Mouse (Mus musculus): ENCODE measurements at regions not wholly inside any gene's neighbourhood (a gene's known extent, or its start where the extent isn't known, plus 50 kb on each side); places are given as distances from the start of the nearest gene placed in this dataset.

DNA sequence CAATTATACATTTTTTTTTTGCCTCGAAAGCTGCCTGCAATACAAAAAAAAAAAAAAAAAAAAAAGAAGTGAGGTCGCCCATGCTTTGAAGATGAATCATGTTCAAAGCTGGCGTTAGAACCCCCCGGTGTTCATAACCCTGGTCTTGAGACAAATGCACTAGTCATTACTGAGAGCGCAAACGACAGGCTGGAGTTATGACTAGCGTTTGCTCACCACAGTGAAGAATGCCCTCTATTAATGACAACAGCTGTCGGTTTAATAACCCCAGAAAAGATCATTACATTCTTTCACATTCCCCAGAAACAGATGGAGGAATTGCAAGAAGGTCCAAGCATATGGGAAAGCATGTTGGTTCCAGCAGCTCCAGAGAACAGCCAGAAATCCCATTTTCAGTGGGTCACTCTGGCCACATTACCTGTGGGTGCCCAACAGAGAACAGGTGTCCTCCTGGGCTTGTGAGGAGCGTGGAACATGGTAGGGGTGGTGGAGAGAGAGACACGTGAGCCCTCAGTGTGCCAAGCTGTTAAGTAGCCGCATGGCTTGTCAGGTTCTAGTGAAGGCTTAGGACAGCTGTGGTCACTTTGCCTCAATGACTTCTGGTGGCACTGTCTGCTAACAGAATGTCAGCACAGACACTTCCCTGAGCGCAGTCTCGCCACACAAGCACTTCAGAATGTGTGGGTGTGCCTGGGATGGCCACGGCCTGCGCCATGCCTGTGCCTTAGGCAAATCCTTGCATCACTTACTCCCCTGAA, 60.4 kb downstream of the Aipl1 start:
- DNase-seq (ENCODE audit: extremely low spot score in 1 of 2, low spot score in 1 of 2): no peak

- no peak for DNase-seq (ENCODE audit: extremely low spot score in 1 of 2, low spot score in 1 of 2)
Observed at GRCm38 (mm10) chr11:71971351-71971750, 66.0 kb downstream of the Aipl1 start.

GRCm38 (mm10) chr11:71962306-71962705, 75.0 kb downstream of the Aipl1 start:
- DNase-seq (ENCODE audit: extremely low spot score in 1 of 2, low spot score in 1 of 2): no peak

GRCm38 (mm10) chr11:71952533-71952932, 84.8 kb downstream of the Aipl1 start:
- DNase-seq (ENCODE audit: extremely low spot score in 1 of 2, low spot score in 1 of 2): no peak

DNA sequence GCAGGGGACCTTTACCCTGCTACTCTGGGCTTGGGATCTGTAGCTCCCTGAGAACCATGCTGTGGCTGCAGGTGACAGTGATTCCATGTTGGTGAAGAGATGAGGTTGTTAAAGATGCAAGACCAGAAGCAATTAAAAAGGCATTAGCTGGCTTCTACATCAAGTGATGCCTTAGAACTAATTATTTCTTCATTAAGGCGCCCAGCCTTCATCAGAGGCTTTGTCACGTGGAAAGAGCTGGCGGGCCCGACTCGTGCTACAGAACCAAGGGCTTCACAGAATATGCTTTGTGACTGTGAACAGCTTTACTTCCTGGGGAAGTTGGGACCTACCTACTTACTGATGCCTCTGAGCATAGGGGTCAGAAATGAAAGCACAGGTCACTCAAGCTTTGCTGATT, 90.1 kb downstream of the Aipl1 start:
- DNase-seq (ENCODE audit: extremely low spot score in 1 of 2, low spot score in 1 of 2): no peak

DNA sequence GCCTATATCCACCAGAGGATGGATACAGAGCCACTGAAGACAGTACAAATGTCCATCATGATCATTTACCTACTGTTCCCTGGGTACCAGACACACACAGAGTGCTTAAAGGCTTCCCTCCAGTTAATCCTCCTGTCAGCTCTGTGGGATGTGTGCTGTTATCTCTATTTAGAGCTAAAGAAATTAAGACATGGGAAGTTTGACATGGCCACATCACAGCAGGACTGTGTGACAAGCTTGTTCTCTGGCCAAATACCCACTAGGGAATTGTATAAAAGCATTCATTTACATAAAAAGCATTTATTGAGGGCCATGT, 92.3 kb downstream of the Aipl1 start:
- no peak for DNase-seq (ENCODE audit: extremely low spot score in 1 of 2, low spot score in 1 of 2)

- peak in 1 of 2 experiments; percentile 28 for DNase-seq (ENCODE audit: extremely low spot score in 1 of 2, low spot score in 1 of 2)
Observed at GRCm38 (mm10) chr11:71944398-71945097, 92.8 kb downstream of the Aipl1 start.

- no peak for DNase-seq (ENCODE audit: extremely low spot score in 1 of 2, low spot score in 1 of 2)
Observed at GRCm38 (mm10) chr11:71943512-71943911, 93.8 kb downstream of the Aipl1 start.

DNA sequence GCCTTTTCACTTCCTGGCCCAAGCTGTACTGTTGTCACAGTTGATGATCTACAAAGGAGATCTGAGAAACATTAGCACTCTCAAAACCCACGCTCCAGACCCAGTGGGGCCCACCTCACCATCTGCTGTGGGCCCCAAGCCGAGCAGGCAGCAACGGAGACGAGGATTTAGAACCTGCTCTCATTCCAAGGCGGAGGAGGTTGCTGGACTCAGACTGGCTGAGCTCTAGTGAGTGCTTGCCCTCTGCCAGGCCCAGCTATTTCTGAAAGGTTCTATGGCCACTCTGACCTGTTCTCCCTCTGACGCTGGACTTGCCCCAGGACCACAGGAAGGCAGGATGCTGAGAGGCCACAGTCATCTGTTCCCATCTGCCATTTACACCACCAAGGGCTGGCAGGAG, 98.2 kb downstream of the Aipl1 start:
- peak in 1 of 2 experiments; percentile 14 for DNase-seq (ENCODE audit: extremely low spot score in 1 of 2, low spot score in 1 of 2)

DNA sequence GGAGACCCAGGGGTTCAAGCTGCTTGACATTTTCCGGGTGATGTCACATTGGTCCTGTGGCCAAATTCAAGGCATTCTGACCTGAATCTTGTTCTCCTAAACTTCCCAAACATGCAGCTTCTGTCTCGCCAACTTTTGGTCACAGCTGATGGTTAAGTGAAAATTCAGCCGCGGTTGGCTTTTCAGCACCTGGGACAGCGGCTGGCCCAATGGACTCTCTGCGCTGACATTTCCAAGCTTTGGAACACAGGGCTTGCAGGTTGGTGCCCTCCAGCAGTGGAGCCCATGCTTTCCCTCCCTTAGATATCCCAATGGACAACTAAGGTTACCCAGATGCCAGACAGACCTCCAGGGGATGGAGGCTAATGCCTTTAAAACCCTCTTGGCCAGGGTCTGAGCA, 100.2 kb downstream of the Aipl1 start:
- DNase-seq (ENCODE audit: extremely low spot score in 1 of 2, low spot score in 1 of 2): no peak

DNA sequence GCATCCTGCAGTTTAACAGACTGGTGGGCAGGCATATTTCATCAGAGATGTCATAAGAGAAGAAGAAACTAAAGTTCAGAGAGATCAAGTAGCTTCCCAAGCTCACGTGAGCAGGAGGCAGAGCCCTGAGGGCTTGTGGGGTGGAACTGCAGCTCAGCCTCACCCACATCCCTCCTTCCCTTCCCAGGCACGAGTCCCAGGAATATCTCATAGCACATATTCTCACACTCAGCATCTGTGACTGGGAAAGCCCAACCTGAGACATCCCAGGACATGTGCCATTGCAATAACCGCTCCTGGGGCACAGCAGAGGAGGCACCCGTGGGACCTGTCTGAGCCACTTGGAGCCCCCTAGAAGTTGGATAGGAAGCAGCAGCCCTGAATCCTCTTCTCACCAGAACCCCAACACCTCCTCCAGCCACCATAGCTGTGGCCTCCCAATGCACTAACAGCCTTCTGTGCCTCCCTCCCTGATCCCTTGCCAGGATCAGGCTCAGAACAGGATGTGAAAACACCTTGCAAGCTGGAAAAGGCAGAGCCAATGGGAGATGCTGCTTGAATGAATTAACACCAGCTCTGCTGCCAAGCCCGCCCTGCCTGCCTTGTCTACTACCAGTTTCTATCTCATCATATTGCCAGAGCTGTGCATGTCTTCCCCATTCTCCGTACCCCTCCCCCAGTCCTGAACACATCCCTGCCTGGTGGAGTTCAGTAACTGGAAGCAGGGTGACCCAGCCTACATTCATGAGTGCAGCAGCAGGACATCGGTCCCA, 107.4 kb downstream of the Aipl1 start:
- no peak for DNase-seq (ENCODE audit: extremely low spot score in 1 of 2, low spot score in 1 of 2)

DNA sequence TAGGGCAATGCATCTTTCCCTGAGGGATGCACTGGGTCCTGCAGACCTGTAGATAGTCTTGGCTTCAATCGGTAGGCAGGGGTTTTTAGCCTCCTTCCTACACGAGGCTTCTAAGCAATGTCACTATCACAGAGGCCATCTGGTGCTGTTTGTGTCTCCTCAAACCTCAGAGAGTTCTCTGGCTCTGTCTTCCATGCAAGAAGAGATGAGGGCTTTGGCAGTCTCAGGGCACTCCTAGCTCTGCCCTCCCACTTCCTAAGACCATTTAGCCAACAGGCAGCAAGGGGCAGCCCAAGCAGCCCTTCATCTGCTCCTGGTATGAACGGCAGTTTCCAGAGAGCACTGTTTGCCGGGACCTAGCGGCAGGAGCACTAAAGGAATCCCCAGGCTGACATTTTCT, 122.6 kb downstream of the Aipl1 start:
- no peak for DNase-seq (ENCODE audit: extremely low spot score in 1 of 2, low spot score in 1 of 2)

DNA sequence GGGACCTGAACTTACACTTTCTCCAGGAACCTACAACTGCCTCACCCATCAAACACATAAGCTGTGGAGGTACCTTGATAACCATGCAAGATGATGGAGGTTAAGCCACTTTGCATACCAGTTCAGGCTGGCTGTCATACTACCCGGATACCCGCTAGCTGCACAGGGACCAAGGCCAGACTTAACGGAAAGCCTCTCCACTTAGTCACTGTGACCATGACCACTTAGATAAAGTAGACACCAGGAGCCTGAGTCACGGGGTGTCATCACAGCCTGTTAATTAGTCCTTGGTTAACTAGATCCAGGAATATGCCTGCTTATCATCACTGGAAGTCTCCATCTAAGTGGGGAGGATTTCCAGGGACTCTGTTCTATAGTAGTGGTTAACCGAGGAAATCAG, 124.7 kb downstream of the Aipl1 start:
- no peak for DNase-seq (ENCODE audit: extremely low spot score in 1 of 2, low spot score in 1 of 2)

- no peak for DNase-seq (ENCODE audit: extremely low spot score in 1 of 2, low spot score in 1 of 2)
Observed at GRCm38 (mm10) chr11:71911284-71911683, 126.0 kb downstream of the Aipl1 start.

GRCm38 (mm10) chr11:71908616-71909015, 128.7 kb downstream of the Aipl1 start:
- DNase-seq (ENCODE audit: extremely low spot score in 1 of 2, low spot score in 1 of 2): no peak

- no peak for DNase-seq (ENCODE audit: extremely low spot score in 1 of 2, low spot score in 1 of 2)
Observed at GRCm38 (mm10) chr11:71903020-71903410, 134.3 kb downstream of the Aipl1 start.

DNA sequence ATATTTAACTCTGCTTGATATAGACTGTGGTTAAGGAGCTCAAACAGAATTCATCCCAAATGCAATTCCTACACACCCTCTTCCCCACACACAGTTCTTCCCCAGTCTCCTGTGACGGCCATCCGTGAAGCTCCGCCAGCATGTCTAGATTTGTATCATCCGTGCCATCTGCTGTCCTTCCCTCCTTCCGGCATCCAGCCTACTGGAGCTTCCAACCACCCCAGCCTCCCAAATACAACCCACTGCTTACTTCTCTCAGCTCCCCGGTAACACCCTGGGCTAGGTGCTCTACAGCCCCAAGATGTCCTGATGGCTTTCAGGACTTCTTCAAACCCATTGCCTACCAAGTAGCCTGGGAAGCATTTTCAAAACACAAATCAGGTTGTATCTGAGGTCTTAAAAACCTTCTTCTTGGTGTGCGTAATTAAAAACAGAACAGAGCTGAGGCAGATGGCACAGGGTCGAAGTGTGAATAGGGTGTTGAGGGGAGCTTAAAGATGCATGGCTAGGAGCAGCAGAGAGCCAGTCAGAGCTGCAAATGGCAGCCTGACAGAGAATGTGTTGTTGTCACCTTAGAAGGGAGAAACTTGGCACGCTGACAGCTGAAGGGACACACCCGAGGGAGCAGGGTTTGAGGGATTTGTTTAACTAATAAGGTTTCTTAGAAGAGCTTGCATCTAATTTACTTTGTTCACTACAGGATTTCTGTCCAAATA, 134.8 kb downstream of the Aipl1 start:
- DNase-seq (ENCODE audit: extremely low spot score in 1 of 2, low spot score in 1 of 2): peak in 1 of 2 experiments; percentile 20

DNA sequence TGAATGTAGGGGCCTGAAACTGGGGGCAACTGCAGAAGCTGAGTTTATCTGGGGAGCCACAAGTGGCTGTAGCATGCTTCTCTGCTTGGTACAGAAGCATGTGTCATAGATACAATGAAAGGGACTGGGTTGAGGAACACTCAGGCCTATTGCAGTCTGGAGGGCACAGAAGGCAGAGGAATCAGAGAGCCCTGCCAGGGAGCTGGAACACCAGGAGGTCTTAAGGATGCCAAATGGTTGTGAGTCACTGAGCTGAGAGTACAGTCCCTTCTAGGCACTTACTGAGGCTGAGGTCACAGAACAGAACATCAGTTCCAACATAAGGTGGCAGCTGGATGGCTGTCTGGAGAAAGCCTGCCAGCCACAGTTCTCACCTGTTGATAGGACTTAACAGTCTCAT, 136.5 kb downstream of the Aipl1 start:
- no peak for DNase-seq (ENCODE audit: extremely low spot score in 1 of 2, low spot score in 1 of 2)

- DNase-seq (ENCODE audit: extremely low spot score in 1 of 2, low spot score in 1 of 2): no peak
Observed at GRCm38 (mm10) chr11:71897551-71897950, 139.8 kb downstream of the Aipl1 start.

DNA sequence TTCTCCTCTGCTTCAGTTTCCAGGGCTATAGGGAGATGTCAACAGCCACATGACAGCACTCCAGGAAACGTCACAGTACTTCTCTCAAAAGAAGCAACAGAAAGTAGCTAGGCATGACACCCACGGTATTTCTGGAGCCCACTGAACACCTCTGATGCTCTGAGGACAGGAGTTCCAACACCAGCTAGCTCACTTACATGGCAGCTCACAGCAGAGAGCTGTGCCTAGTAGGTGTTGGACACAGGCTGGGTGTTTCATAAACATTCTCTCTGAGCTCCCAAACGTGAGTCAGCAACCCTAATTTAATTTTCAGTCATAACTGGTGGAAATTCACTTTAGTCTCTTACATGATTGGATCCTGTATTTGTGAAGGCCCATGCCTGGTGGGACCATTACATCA, 140.2 kb downstream of the Aipl1 start:
- DNase-seq (ENCODE audit: extremely low spot score in 1 of 2, low spot score in 1 of 2): no peak

DNA sequence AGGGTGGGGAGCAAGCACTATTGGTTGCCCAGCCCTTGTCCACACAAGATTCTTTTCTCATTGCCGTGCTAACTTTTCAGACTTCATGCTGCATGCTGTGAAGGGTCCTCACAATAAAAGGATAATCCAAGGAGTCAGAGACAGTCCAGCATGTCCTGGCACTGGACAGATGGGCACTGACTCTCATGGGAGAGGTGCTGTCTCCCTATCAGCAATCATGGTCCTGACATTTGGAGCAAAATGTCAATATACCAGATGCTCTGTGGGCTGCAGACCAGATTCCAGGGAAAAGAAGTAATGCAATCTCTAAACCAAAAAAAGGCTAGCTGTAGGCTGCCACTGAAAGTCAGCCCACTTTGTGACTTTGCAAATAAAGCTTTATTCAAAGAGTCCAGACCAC, 141.5 kb downstream of the Wscd1 start:
- no peak for DNase-seq (ENCODE audit: extremely low spot score in 1 of 2, low spot score in 1 of 2)

All from layer of hippocampus, postnatal 25 days (tissue).